Mouse (Mus musculus) heart, embryonic 11.5 days (tissue): ENCODE results near the gene Aars2. TPM values are rescaled to one million over a fixed set of nuclear protein-coding genes. Genes with fewer than 3 reads are reported as not detected.

Experiments used
- ATAC-seq: fragments of 200-750 bp; cut with Nextera tagmentation; replicated peaks from 2 replicates; pipeline ENCODE4 v1.8.0; 2017; ENCODE audit warnings: moderate library complexity; ENCODE audit not compliant: insufficient number of reproducible peaks, low FRiP score, low TSS enrichment
- H3K27ac ChIP-seq: fragments of 300-500 bp; sonication (generic); 2 replicates; pipeline ENCODE4 v1.5.1; 2014; ENCODE audit warnings: mild to moderate bottlenecking, low read depth, low read length
- H3K27me3 ChIP-seq: fragments of 300-500 bp; sonication (generic); 2 replicates; pipeline ENCODE4 v1.6.1; 2014; ENCODE audit warnings: mild to moderate bottlenecking, low read length, mixed read lengths; ENCODE audit not compliant: control insufficient read depth, insufficient read depth
- H3K36me3 ChIP-seq: fragments of 300-500 bp; sonication (generic); 2 replicates; pipeline ENCODE4 v1.6.1; 2014; ENCODE audit warnings: mild to moderate bottlenecking, low read length, moderate library complexity, mixed read lengths; ENCODE audit not compliant: control insufficient read depth, insufficient read depth
- H3K4me1 ChIP-seq: fragments of 300-500 bp; sonication (generic); 2 replicates; pipeline ENCODE4 v1.6.1; 2014; ENCODE audit warnings: low read length; ENCODE audit not compliant: control insufficient read depth, insufficient read depth
- H3K4me2 ChIP-seq: fragments of 300-500 bp; sonication (generic); 2 replicates; pipeline ENCODE4 v1.6.1; 2014; ENCODE audit warnings: mild to moderate bottlenecking, moderate library complexity
- H3K4me3 ChIP-seq: fragments of 300-500 bp; sonication (generic); 2 replicates; pipeline ENCODE4 v1.5.1; 2014; ENCODE audit warnings: low read depth, low read length
- H3K9ac ChIP-seq: fragments of 300-500 bp; sonication (generic); 2 replicates; pipeline ENCODE4 v1.6.1; 2014; ENCODE audit warnings: mild to moderate bottlenecking, low read depth, low read length, moderate library complexity
- H3K9me3 ChIP-seq: fragments of 300-500 bp; sonication (generic); replicated peaks from 2 replicates; pipeline ENCODE4 v1.6.1; 2016; ENCODE audit warnings: low read length; ENCODE audit not compliant: control insufficient read depth
- WGBS: fragments of 180-500 bp; shearing (Covaris S2); extraction: QIAGEN DNeasy Blood & Tissue Kit; methylation state at CpG from one replicate; pipeline ENCODE4 v1.1.7; 2014; ENCODE audit not compliant: insufficient replicate concordance; 5-methylcytosine and 5-hydroxymethylcytosine counted together
- polyA plus RNA-seq: library from polyadenylated mRNA; unstranded; fragments of >200 nt; fragmentation: Nextera tagmentation; extraction: Ambion mirVana; gene quantifications from 2 replicates; pipeline ENCODE4 v1.2.1, GENCODE M21; 2014

Aars2 gene
- polyA plus RNA-seq, 1 experiment from 2014 or later = 12.1 TPM

DNA sequence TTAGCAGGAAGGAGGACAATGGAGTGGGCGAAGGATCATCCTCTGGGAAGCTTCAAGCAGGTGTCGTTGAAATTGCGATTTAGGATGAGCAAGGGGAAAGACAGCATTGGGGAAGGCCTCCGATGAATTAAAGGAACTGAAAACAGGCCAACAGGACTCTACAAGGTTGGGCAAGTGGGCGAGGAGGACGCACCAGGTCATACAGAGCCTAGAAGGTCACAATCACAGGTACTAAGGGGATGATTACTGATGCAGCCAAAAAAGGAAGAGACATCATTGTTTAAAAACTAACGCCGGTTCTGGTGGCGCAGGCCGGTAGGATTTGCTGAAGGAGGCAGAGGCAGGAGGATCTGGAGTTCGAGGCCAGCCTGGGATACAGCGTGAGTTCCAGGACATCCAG is 56.6 kb downstream of the Aars2 start:
- H3K27ac ChIP-seq = no peak overlapping the region
- WGBS = 70% methylated on average over 12 of the region's 12 CpGs
- no peak overlapping the region for H3K9ac ChIP-seq
- H3K36me3 ChIP-seq = peaks cover 12% of the 10 kb centered on the region; the same call in 1 of the 2 replicates
- peaks cover 14% of the 10 kb centered on the region for H3K4me1 ChIP-seq
- H3K4me3 ChIP-seq = no peak overlapping the region
- H3K27me3 ChIP-seq = no peaks in the 10 kb centered on the region
- ATAC-seq = no peak
- H3K4me2 ChIP-seq = no peak overlapping the region; the same call in 1 of the 2 replicates
- H3K9me3 ChIP-seq = no peaks in the 10 kb centered on the region

- peak within 1 kb of the TSS; percentile 84 for H3K4me3 ChIP-seq
- peak within 1 kb of the TSS; percentile 84 for H3K4me2 ChIP-seq
- peaks cover 14% of the 10 kb centered on the region for H3K4me1 ChIP-seq
- H3K27me3 ChIP-seq = no peaks in the 10 kb centered on the region
- H3K36me3 ChIP-seq = peaks cover 18% of the 10 kb centered on the region
- under 1% methylated on average over 57 of the region's 61 CpGs for WGBS
- H3K9me3 ChIP-seq = no peaks in the 10 kb centered on the region
- peak within 1 kb of the TSS; percentile 91 for H3K9ac ChIP-seq
- ATAC-seq = peak; percentile 63
- peak within 1 kb of the TSS; percentile 80 for H3K27ac ChIP-seq
These were observed 57.3 kb downstream of the Aars2 start, which contains the start of gene Slc35b2 for GRCm38 (mm10) chr17:45563655-45564530. Slc35b2 (plus strand) TSS chr17:45563874.

DNA sequence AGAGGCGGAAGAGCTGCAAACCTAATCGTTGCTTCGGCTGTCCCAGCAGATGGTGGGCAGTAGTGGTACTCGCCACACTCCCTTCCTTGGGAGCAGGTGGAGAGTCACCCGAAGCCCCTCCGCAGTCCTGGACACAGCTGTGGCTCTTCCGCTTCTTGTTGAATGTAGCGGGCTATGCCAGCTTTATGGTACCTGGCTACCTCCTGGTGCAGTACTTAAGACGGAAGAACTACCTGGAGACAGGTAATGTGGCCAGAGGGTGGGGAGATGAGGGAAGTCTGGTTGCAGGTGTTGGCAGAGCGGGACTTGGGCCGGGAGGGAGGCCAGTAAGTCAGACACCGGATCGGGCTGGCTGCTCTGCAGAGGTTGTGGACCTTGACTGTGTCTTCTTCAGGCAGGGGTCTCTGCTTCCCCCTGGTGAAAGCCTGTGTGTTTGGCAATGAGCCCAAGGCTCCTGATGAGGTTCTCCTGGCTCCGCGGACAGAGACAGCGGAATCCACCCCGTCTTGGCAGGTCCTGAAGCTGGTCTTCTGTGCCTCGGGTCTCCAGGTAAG is 58.0 kb downstream of the Aars2 start:
- H3K27me3 ChIP-seq = no peaks in the 10 kb centered on the region
- peak overlapping the region; percentile 84 for H3K4me3 ChIP-seq
- no peaks in the 10 kb centered on the region for H3K9me3 ChIP-seq
- peak overlapping the region; percentile 91 for H3K9ac ChIP-seq
- H3K4me1 ChIP-seq = peaks cover 14% of the 10 kb centered on the region
- peak overlapping the region; percentile 84 for H3K4me2 ChIP-seq
- ATAC-seq = no peak
- 13% methylated on average over 18 of the region's 18 CpGs for WGBS
- peaks cover 25% of the 10 kb centered on the region for H3K36me3 ChIP-seq
- H3K27ac ChIP-seq = peak overlapping the region; percentile 37; the same call in 1 of the 2 replicates

DNA sequence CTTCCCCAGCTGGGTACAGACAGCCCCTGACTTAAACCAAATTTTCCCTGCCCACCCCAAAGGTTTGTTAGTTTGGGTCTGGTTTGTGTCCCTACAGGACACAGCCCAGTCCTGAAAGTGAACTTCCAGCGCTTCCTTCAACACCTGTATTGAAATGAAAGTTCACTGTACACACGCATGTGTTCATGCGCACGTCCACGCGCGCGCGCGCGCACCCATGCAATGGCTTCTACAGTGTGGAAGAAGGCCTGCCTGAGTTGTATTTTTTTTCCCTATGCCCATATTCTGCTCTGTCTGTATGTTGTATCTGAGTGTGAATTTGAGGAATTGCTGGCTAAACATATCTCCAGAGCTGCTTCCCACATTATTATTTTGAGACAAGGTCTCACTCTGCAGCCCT is 58.5 kb downstream of the Aars2 start:
- Histone ChIP-seq H3K4me2 (peak overlapping the region; percentile 84), H3K9me3 (no peaks in the 10 kb centered on the region), H3K27ac (peak overlapping the region; percentile 37; the same call in 1 of the 2 replicates), H3K4me3 (peak overlapping the region; percentile 84), H3K4me1 (peaks cover 14% of the 10 kb centered on the region), H3K36me3 (peaks cover 30% of the 10 kb centered on the region), H3K27me3 (no peaks in the 10 kb centered on the region), H3K9ac (peak overlapping the region; percentile 91)
- ATAC-seq = no peak
- WGBS = 96% methylated on average over 11 of the region's 11 CpGs

- 65% methylated on average over 1 of the region's 1 CpGs for WGBS
These were observed 59.4 kb downstream of the Aars2 start for GRCm38 (mm10) chr17:45566031-45566359.

GRCm38 (mm10) chr17:45566360-45567161 is 59.9 kb downstream of the Aars2 start:
- H3K36me3 ChIP-seq = peaks cover 44% of the 10 kb centered on the region
- H3K9ac ChIP-seq = no peak overlapping the region
- no peak overlapping the region for H3K4me3 ChIP-seq
- no peaks in the 10 kb centered on the region for H3K27me3 ChIP-seq
- H3K4me1 ChIP-seq = peaks cover 21% of the 10 kb centered on the region
- no peak overlapping the region for H3K27ac ChIP-seq
- WGBS = 72% methylated on average over 18 of the region's 18 CpGs
- no peaks in the 10 kb centered on the region for H3K9me3 ChIP-seq
- H3K4me2 ChIP-seq = no peak overlapping the region
- ATAC-seq = no peak

More at GRCm38 (mm10) chr17:45566031-45566359, 59.4 kb downstream of the Aars2 start:
- H3K9ac ChIP-seq = no peak overlapping the region
- H3K36me3 ChIP-seq = peaks cover 39% of the 10 kb centered on the region
- no peak overlapping the region for H3K4me2 ChIP-seq
- H3K4me1 ChIP-seq = peaks cover 16% of the 10 kb centered on the region
- no peaks in the 10 kb centered on the region for H3K27me3 ChIP-seq
- H3K9me3 ChIP-seq = no peaks in the 10 kb centered on the region
- no peak for ATAC-seq
- H3K4me3 ChIP-seq = no peak overlapping the region
- no peak overlapping the region for H3K27ac ChIP-seq

- Histone ChIP-seq H3K27ac (no peak overlapping the region), H3K4me3 (no peak overlapping the region), H3K36me3 (peaks cover 44% of the 10 kb centered on the region), H3K4me2 (no peak overlapping the region), H3K4me1 (peaks cover 23% of the 10 kb centered on the region), H3K9me3 (no peaks in the 10 kb centered on the region), H3K9ac (no peak overlapping the region), H3K27me3 (no peaks in the 10 kb centered on the region)
- 27% methylated on average over 4 of the region's 4 CpGs for WGBS
- ATAC-seq = 0 out of 2 replicates have a peak, but pooled peaks have one; percentile 9
These were observed 60.5 kb downstream of the Aars2 start for GRCm38 (mm10) chr17:45567162-45567601.

DNA sequence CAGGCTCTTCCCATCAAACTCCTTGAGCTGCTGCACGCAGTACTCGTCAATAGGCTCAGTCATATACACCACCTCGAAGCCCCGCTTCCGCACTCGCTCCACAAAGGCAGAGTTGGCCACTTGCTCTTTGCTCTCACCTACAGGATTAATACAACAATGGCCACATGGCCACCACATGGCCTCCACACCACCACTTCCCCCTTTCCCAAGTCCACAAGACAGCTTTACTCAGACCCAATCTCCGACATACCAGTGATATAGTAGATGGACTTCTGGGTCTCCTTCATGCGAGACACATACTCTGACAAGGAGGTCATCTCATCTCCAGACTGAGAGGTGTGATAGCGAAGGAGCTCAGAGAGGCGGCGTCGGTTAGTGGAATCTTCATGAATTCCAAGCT is 62.3 kb downstream of the Aars2 start:
- ATAC-seq = no peak
- no peak overlapping the region for H3K9ac ChIP-seq
- no peaks in the 10 kb centered on the region for H3K9me3 ChIP-seq
- H3K36me3 ChIP-seq = peaks cover 44% of the 10 kb centered on the region
- WGBS = 85% methylated on average over 12 of the region's 12 CpGs
- H3K4me2 ChIP-seq = no peak overlapping the region
- peaks cover 23% of the 10 kb centered on the region for H3K4me1 ChIP-seq
- no peaks in the 10 kb centered on the region for H3K27me3 ChIP-seq
- H3K4me3 ChIP-seq = no peak overlapping the region
- no peak overlapping the region for H3K27ac ChIP-seq
